Mouse (Mus musculus): ENCODE data around the gene Ube2q1.
A peak's percentile ranks its signal among the peaks of the same experiment; 100 is the strongest.

The Ube2q1 gene

DNA sequence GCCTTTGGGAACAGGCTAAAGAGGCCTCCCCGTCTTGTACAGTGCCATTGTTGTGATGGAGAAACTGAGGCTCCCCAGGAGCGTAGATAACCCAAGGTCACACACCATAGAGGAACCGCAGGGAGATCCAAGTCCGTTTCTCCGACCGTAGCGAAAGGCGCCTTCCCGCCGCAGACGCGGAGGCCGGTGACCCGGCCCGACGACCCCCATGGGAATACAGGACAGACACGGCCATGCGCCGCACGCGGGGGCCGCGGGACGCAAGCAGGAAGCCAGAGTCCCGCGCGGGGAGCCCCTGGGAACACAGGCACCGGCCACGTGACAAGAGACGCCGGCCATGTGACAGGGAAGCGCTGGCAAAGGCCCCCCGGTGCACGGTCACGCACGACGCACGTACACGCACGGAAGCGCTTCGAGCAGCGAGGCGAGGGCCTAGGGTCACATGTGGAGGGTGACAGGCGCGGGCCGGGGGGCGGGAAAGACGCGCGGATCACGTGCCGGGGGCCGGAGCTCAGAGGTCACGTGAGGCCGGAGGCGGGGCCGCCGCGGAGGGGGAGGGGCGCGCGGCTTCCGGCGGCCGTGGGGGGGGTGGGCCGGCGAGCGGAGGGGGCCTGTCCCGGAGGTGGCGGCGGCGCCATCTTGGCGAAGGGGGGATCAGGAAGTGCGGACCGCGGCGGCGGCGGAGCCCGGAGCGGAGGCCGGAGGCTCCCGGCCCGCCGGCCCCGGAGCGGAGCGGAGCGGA, at the start of gene Ube2q1:
Gene Ube2q1, plus strand, starts transcription at position 649 of the 742 bp plus-strand sequence.
- DNase-seq: peak; percentile 96 to 97

- DNase-seq: peak; percentile 26 to 30
Observed at GRCm38 (mm10) chr3:89727028-89727427, 46.4 kb upstream of the Ube2q1 start.

DNA sequence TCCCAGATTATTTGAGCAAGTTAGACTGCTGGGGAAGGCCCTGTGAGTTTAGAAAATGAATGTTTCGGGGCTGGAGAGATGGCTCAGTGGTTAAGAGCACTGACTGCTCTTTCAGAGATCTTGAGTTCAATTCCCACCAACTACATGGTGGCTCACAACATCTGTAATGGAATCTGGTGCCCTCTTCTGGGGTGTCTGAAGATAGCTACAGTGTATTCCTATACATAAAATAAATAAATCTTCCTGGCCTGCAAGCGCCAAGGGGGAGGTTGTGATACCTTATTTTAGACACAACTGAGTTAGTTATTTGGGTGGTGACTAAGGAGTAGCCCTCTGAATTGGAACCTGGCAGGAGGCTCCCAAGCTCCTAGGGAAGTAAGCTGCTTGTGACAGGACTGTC, 44.6 kb upstream of the Ube2q1 start:
- DNase-seq: no peak

GRCm38 (mm10) chr3:89730350-89731331, 42.8 kb upstream of the Ube2q1 start:
- peak; percentile 87 to 93 for DNase-seq

- no peak for DNase-seq
Observed at GRCm38 (mm10) chr3:89732091-89732490, 41.3 kb upstream of the Ube2q1 start.

- DNase-seq: no peak
Observed at GRCm38 (mm10) chr3:89738509-89738908, 34.9 kb upstream of the Ube2q1 start.

DNA sequence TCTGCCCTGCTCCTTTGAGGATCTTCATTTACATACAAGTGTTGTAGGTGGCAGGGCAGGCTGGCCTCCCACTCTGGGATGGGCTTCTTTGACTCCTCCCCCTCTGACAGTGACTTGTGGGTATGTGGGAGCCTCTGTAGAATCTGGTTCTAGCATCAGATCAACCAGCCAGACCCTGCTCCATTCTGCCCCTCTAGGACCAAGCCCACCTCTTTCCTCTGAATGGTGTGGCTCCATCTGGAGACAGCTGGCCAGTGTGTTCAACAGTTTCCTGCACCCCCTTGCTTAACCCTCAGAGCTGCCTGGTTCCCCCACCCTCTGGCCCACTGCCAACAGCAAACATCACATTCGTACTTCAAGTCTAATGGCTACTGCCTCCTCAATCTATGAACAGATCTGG, 21.1 kb upstream of the Ube2q1 start:
- DNase-seq: no peak

DNA sequence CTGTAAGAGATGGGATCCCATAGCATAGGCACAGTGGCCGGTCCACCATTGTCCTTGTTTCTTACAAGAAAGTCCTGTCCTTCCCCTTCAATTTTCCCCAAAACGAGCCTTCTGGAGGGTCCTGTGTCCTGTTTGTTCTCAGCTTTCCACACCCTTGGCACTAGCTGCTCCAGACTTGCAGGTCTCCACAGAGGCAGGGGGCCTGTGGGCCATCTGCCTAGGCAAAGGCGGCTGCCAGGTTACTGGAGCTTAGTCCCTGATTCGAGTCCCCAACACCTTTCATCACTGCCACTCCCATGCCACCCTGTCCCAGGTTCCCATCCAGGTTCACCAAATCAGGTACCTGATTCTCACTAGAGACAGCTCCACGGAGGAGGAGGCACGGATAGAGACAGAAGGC, 18.1 kb upstream of the Ube2q1 start:
- no peak for DNase-seq

GRCm38 (mm10) chr3:89757851-89758250, 15.6 kb upstream of the Ube2q1 start:
- DNase-seq: no peak

DNA sequence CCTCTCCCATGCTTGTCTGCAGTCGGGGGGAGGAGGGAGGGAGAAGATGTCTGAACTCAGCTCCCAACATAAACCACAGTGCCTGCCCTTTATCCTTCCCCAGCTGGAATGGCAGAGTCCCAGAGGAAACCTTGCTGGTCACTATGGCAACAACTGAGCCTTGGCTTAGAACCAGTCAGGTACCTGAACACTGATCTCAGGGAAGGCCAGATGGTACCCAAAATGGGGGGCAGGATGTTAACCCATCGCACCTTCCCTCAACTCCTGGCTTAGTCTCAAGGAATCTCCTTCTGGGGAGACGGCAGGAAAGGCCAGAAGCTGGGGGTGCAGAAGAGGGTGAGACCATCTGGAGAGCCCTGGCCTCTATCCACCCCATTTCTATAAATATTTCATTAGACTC, 13.6 kb upstream of the Ube2q1 start:
- no peak for DNase-seq

GRCm38 (mm10) chr3:89764119-89764724, 9.2 kb upstream of the Ube2q1 start, which contains the start of gene Chrnb2:
Gene Chrnb2, minus strand, starts transcription at chr3:89764632.
- peak; percentile 31 to 44 for DNase-seq

GRCm38 (mm10) chr3:89769584-89769983, 3.8 kb upstream of the Ube2q1 start:
- DNase-seq: no peak

- no peak for DNase-seq
Observed at GRCm38 (mm10) chr3:89770425-89771002, 2.9 kb upstream of the Ube2q1 start.

- peak; percentile 78 to 83 for DNase-seq
Observed at GRCm38 (mm10) chr3:89772588-89772967, 838 bp upstream of the Ube2q1 start.

- peak; percentile 40 to 54 for DNase-seq
Observed at GRCm38 (mm10) chr3:89773740-89774211, 360 bp downstream of the Ube2q1 start.

- DNase-seq: peak in 1 of 2 experiments; percentile 34
Observed at GRCm38 (mm10) chr3:89774236-89774960, 982 bp downstream of the Ube2q1 start.

DNA sequence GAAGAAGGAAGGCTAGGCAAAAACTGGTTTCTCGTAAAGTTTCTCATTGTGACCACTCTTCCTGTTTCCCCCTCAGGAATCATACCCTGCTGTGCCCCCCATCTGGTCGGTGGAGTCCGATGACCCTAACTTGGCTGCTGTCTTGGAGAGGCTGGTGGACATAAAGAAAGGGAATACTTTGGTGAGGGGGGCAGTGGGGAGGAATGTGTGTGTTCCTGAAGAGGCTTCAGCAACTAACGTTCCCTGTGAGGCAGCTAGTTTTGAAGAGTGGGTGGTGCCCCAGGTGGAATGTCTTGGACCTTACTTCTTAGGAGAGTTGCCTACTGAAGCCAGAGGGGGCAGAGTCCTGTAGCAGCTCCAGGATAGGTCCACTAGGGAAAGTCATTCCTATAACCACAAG, 2.6 kb downstream of the Ube2q1 start:
- DNase-seq: no peak

DNA sequence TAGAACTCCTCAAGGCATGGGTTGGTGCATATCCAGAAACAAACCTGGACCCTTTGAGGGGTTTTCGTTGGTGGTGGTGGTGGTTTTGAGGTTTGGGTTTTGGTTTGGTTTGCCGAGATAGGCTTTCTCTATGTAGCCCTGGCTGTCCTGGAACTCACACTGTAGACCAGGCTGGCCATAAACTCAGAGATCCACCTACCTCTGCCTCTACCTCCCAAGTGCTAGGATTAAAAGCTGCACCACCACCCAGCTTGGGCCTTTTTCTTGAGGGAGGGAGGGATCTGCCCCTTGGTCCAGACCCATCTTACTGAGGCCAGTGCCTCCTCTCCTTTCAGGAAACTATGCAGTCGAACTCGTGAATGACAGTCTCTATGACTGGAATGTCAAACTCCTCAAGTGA, 6.7 kb downstream of the Ube2q1 start:
- no peak for DNase-seq

GRCm38 (mm10) chr3:89781640-89782039, 8.2 kb downstream of the Ube2q1 start:
- no peak for DNase-seq

DNA sequence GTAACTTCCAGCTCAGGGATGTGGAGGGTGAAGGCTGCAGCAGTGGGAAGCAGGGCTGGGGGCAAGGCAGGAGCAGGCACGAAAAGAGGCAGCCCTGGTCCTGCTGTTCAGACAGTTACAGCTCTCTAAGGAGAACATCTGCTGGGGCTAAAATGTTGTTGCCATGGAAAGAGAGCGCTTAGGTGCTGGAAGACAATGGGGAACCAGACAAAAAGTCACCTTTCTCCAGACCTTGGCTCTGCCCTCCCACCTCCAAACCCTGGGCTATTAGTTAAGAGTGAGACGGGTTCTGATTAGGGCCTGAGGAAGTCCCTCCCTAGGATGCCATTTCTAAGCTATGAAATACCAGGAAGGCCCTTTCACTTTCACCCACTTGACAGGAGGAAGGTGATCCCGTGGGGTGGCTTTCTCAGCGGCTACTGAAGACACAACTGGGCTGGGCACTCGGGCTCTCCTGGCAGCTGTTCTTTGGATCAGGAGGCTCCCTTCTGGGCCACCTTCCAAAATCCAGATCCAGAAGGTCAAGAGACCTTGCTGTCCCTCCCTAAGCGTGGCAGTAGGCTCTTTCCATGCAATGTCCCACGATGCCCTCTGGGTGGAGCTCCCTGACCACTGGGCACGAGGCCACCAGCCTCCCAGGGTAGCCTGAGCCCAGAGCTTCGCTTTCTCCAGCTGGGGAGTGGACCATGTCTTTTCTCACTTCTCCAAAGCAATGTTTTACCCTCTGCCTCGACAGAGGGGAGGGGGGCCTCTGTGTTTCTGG, 11.8 kb downstream of the Ube2q1 start:
- peak in 1 of 2 experiments; percentile 20 for DNase-seq

GRCm38 (mm10) chr3:89786275-89786674, 12.9 kb downstream of the Ube2q1 start:
- DNase-seq: no peak
